Mouse (Mus musculus) embryonic fibroblast, embryonic 13.5 days (primary cell): ENCODE measurements around the gene AI464131.

Source experiments
- CTCF ChIP-seq: IDR thresholded peaks from 2 replicates; pipeline ENCODE4 v1.5.1; 2011; ENCODE audit warnings: mild to moderate bottlenecking, control low read depth, low read length, moderate library complexity, borderline replicate concordance; ENCODE audit not compliant: insufficient read depth
- POLR2A ChIP-seq: IDR thresholded peaks from 2 replicates; pipeline ENCODE4 v1.6.1; 2011; ENCODE audit warnings: low read depth, mild to moderate bottlenecking, control low read depth, low read length, moderate library complexity

- TF ChIP-seq CTCF (no peak), POLR2A (no peak)
These were observed 5.8 kb downstream of the AI464131 start for GRCm38 (mm10) chr4:41497046-41497445.
